Mouse (Mus musculus) cerebellum, postnatal 36 days (tissue): ENCODE results near the gene Gabrb3.

Experiments used
- DNase-seq, 2 experiments: peaks; one replicate each; pipeline ENCODE4 v3.0.0; 2021 to 2022; ENCODE audit warnings: mixed read lengths in 2 of 2

Gabrb3 gene

GRCm38 (mm10) chr7:57419392-57419791 lies at the start of gene Gabrb3:
Gabrb3 (plus strand) TSS chr7:57419692.
- DNase-seq = no peak

GRCm38 (mm10) chr7:57384112-57384511 lies 35.4 kb upstream of the Gabrb3 start:
- DNase-seq = peak in 1 of 2 experiments; percentile 1

- DNase-seq = peak; percentile 3
Observed at GRCm38 (mm10) chr7:57386517-57387340, 32.8 kb upstream of the Gabrb3 start, which contains the start of gene Gabrg3. Gabrg3 (minus strand) TSS chr7:57387188.

GRCm38 (mm10) chr7:57387341-57387654 lies 32.2 kb upstream of the Gabrb3 start:
- no peak for DNase-seq

GRCm38 (mm10) chr7:57390046-57390445 lies 29.4 kb upstream of the Gabrb3 start:
- no peak for DNase-seq

GRCm38 (mm10) chr7:57393551-57393950 lies 25.9 kb upstream of the Gabrb3 start:
- DNase-seq = no peak

- DNase-seq = no peak
Observed at GRCm38 (mm10) chr7:57411163-57411562, 8.3 kb upstream of the Gabrb3 start.

GRCm38 (mm10) chr7:57412896-57413295 lies 6.6 kb upstream of the Gabrb3 start:
- DNase-seq = no peak

GRCm38 (mm10) chr7:57421044-57421443 lies 1.6 kb downstream of the Gabrb3 start:
- no peak for DNase-seq

- no peak for DNase-seq
Observed at GRCm38 (mm10) chr7:57422675-57423074, 3.2 kb downstream of the Gabrb3 start.

- DNase-seq = no peak
Observed at GRCm38 (mm10) chr7:57448239-57448638, 28.7 kb downstream of the Gabrb3 start.

- DNase-seq = no peak
Observed at GRCm38 (mm10) chr7:57460354-57460753, 40.9 kb downstream of the Gabrb3 start.

GRCm38 (mm10) chr7:57471316-57471715 lies 51.8 kb downstream of the Gabrb3 start:
- no peak for DNase-seq

GRCm38 (mm10) chr7:57473811-57474525 lies 54.5 kb downstream of the Gabrb3 start:
- peak; percentile 6 to 13 for DNase-seq

GRCm38 (mm10) chr7:57482896-57483295 lies 63.4 kb downstream of the Gabrb3 start:
- no peak for DNase-seq

GRCm38 (mm10) chr7:57486907-57487306 lies 67.4 kb downstream of the Gabrb3 start:
- no peak for DNase-seq

- no peak for DNase-seq
Observed at GRCm38 (mm10) chr7:57491795-57492194, 72.3 kb downstream of the Gabrb3 start.

- no peak for DNase-seq
Observed at GRCm38 (mm10) chr7:57502809-57503208, 83.3 kb downstream of the Gabrb3 start.

GRCm38 (mm10) chr7:57508860-57509632 lies 89.6 kb downstream of the Gabrb3 start:
- DNase-seq = no peak

- DNase-seq = no peak
Observed at GRCm38 (mm10) chr7:57509681-57510141, 90.2 kb downstream of the Gabrb3 start, which contains the start of gene Gabra5. Gabra5 (minus strand) TSS chr7:57510059.

- peak; percentile 21 to 43 for DNase-seq
Observed at GRCm38 (mm10) chr7:57512955-57513354, 93.5 kb downstream of the Gabrb3 start.

GRCm38 (mm10) chr7:57529451-57529850 lies 110.0 kb downstream of the Gabrb3 start:
- no peak for DNase-seq

- no peak for DNase-seq
Observed at GRCm38 (mm10) chr7:57529954-57530353, 110.5 kb downstream of the Gabrb3 start.
